Mouse (Mus musculus) small intestine, adult 2 months (tissue): Measurements from ENCODE around the gene Bcl11a.

ENCODE experiments used
- CTCF ChIP-seq: fragments of 200-500 bp; IDR thresholded peaks from 2 replicates; pipeline ENCODE4 v1.5.1; 2012; ENCODE audit warnings: low read depth, mild to moderate bottlenecking, control low read depth, inconsistent platforms, low read length, moderate library complexity, mixed read lengths; ENCODE audit not compliant: insufficient replicate concordance, insufficient read length; ENCODE audit errors: extremely low read depth
- POLR2A ChIP-seq: fragments of 200-500 bp; IDR thresholded peaks from 2 replicates; pipeline ENCODE4 v1.6.1; 2012; ENCODE audit warnings: low read depth, mild to moderate bottlenecking, control low read depth, inconsistent platforms, low read length, moderate library complexity

GRCm38 (mm10) chr11:24125098-24125497, 47.2 kb downstream of the Bcl11a start:
- TF ChIP-seq POLR2A (no peak), CTCF (no peak)
